Mouse (Mus musculus) hindbrain, embryonic 11.5 days (tissue): ENCODE measurements around the gene Dctd. TPM values are rescaled to one million over a fixed set of nuclear protein-coding genes. Genes with fewer than 3 reads are reported as not detected.

Experiments used
- ATAC-seq: fragments of 200-750 bp; cut with Nextera tagmentation; 2 replicates; pipeline ENCODE4 v1.8.0; 2017; ENCODE audit warnings: mild to moderate bottlenecking, moderate TSS enrichment, moderate library complexity; ENCODE audit not compliant: low FRiP score
- DNase-seq: peaks from one replicate; pipeline ENCODE4 v3.0.0-alpha.2; 2015; ENCODE audit warnings: low spot score
- H3K27ac ChIP-seq: fragments of 300-500 bp; sonication (generic); 2 replicates; pipeline ENCODE4 v1.5.1; 2014; ENCODE audit warnings: mild to moderate bottlenecking, low read depth, low read length
- H3K27me3 ChIP-seq: fragments of 300-500 bp; sonication (generic); 2 replicates; pipeline ENCODE4 v1.6.1; 2014; ENCODE audit warnings: mild to moderate bottlenecking, low read length, moderate library complexity, mixed read lengths; ENCODE audit not compliant: control insufficient read depth, insufficient read depth
- H3K36me3 ChIP-seq: fragments of 300-500 bp; sonication (generic); 2 replicates; pipeline ENCODE4 v1.6.1; 2014; ENCODE audit warnings: mild to moderate bottlenecking, low read length, moderate library complexity, mixed read lengths; ENCODE audit not compliant: control insufficient read depth, insufficient read depth
- H3K4me1 ChIP-seq: fragments of 300-500 bp; sonication (generic); replicated peaks from 2 replicates; pipeline ENCODE4 v1.6.1; 2014; ENCODE audit warnings: low read length, mixed read lengths; ENCODE audit not compliant: control insufficient read depth, insufficient read depth
- H3K4me2 ChIP-seq: fragments of 300-500 bp; sonication (generic); replicated peaks from 2 replicates; pipeline ENCODE4 v1.6.1; 2014; ENCODE audit warnings: mild to moderate bottlenecking, low read depth, low read length
- H3K4me3 ChIP-seq: fragments of 300-500 bp; sonication (generic); 2 replicates; pipeline ENCODE4 v1.5.1; 2014; ENCODE audit warnings: low read depth, low read length
- H3K9ac ChIP-seq: fragments of 300-500 bp; sonication (generic); 2 replicates; pipeline ENCODE4 v1.6.1; 2014; ENCODE audit warnings: low read depth, low read length
- H3K9me3 ChIP-seq: fragments of 300-500 bp; sonication (generic); 2 replicates; pipeline ENCODE4 v1.6.1; 2016; ENCODE audit warnings: low read length; ENCODE audit not compliant: control insufficient read depth
- WGBS: fragments of 180-500 bp; shearing (Covaris S2); extraction: QIAGEN DNeasy Blood & Tissue Kit; methylation state at CpG from one replicate; pipeline ENCODE4 v1.1.7; 2014; 5-methylcytosine and 5-hydroxymethylcytosine counted together
- polyA plus RNA-seq: library from polyadenylated mRNA; unstranded; fragments of >200 nt; fragmentation: Nextera tagmentation; extraction: Ambion mirVana; gene quantifications from 2 replicates; pipeline ENCODE4 v1.2.1, GENCODE M21; 2014

Dctd gene
- polyA plus RNA-seq, 1 experiment from 2014 or later: 31.4 TPM

- Histone ChIP-seq H3K27me3 (no peaks in the 10 kb centered on the region), H3K4me1 (no peaks in the 10 kb centered on the region), H3K4me3 (no peak overlapping the region), H3K27ac (no peak overlapping the region), H3K9ac (no peak overlapping the region), H3K9me3 (no peaks in the 10 kb centered on the region), H3K4me2 (no peak overlapping the region), H3K36me3 (no peaks in the 10 kb centered on the region)
- ATAC-seq: no peak
- 95% methylated on average over 9 of the region's 9 CpGs for WGBS
- DNase-seq: no peak
These were observed 97.1 kb downstream of the Dctd start for GRCm38 (mm10) chr8:48195971-48196370.

DNA sequence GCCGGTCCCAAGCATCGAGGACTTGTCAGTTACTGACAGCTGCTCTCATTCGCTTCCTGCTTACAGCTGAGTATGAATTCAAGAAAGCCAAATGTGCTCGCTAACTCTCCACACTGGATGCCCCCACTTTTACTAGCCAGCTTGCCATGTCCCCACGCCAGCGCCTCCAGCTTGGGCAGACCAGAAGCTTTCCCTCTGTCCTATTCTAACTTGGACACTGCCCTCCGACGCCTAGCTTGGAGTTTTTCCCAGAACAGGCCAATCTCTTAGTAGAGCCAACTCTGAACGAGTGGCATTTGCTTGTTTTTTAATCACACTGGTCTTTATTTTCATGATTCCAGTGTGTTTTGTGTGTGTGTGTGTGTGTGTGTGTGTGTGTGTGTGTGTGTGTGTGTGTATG is 100.3 kb downstream of the Dctd start:
- DNase-seq: no peak
- Histone ChIP-seq H3K36me3 (no peaks in the 10 kb centered on the region), H3K9me3 (no peaks in the 10 kb centered on the region), H3K4me1 (peaks cover 3% of the 10 kb centered on the region; the same call in 1 of the 2 replicates), H3K4me2 (no peak overlapping the region), H3K27me3 (no peaks in the 10 kb centered on the region), H3K27ac (no peak overlapping the region), H3K4me3 (no peak overlapping the region), H3K9ac (no peak overlapping the region)
- no peak for ATAC-seq
- 89% methylated on average over 9 of the region's 9 CpGs for WGBS

DNA sequence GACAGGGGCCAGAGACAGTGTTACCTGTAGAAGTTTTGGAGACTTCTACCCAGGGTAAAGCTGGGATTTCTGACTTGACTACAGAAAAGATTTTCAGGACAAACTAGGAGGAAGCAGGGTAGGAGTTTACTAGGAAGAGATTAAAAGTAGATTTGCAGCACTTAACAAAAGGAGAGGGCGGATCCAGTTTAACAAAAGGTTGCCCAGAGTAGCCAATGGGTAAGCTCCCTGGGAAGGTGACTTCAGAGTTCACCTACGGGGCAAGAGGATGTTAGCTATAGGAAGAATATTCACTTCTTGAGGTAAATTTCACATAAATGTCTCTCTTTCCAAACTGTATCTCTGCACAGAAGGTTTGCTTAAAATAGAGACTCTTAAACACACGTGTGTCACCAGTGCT is 103.7 kb downstream of the Dctd start:
- Histone ChIP-seq H3K9me3 (no peaks in the 10 kb centered on the region), H3K27ac (no peak overlapping the region), H3K4me1 (peaks cover 3% of the 10 kb centered on the region; the same call in 1 of the 2 replicates), H3K9ac (no peak overlapping the region), H3K4me3 (no peak overlapping the region), H3K36me3 (no peaks in the 10 kb centered on the region), H3K4me2 (no peak overlapping the region), H3K27me3 (no peaks in the 10 kb centered on the region)
- 58% methylated on average over 3 of the region's 3 CpGs for WGBS
- DNase-seq: no peak
- no peak for ATAC-seq

Other genes with a start within 250 kb of the Dctd start
- gene Wwc2, start 108.2 kb upstream of the Dctd start, polyA plus RNA-seq: 8.6 and 10.0 TPM in 2 replicates